Mouse (Mus musculus): ENCODE results near the gene Stip1. TPM values are rescaled to one million over a fixed set of nuclear protein-coding genes. Genes with fewer than 3 reads are reported as not detected.

The Stip1 gene
- polyA plus RNA-seq, 1 experiment from 2014 or later: 428 TPM

GRCm38 (mm10) chr19:6971644-6972043 is 68.1 kb downstream of the Stip1 start:
- Histone ChIP-seq H3K4me1 (replicated peaks; ENCODE audit: control insufficient read depth, insufficient read depth, low read length) (peaks cover 15% of the 10 kb centered on the region), H3K4me2 (ENCODE audit: low read depth, low read length, severe bottlenecking) (no peak overlapping the region), H3K4me3 (ENCODE audit: low read depth, low read length) (no peak overlapping the region), H3K9ac (ENCODE audit: low read length) (no peak overlapping the region), H3K36me3 (ENCODE audit: control insufficient read depth, insufficient read depth, low read length) (no peaks in the 10 kb centered on the region; the same call in 1 of the 2 replicates), H3K9me3 (ENCODE audit: control insufficient read depth, low read length) (no peaks in the 10 kb centered on the region), H3K27me3 (ENCODE audit: control insufficient read depth, insufficient read depth, low read length) (peaks cover 2% of the 10 kb centered on the region; the same call in 1 of the 2 replicates), H3K27ac (ENCODE audit: low read depth, low read length) (no peak overlapping the region; the same call in 1 of the 2 replicates)
- ATAC-seq (replicated peaks; ENCODE audit: low FRiP score) (no peak), DNase-seq (ENCODE audit: low spot score) (no peak)
- WGBS: 44% methylated on average over 6 of the region's 6 CpGs

Other genes with a start within 250 kb of the Stip1 start
- gene Rps6ka4, start 199.3 kb downstream of the Stip1 start, polyA plus RNA-seq (2014; fragmentation: Nextera tagmentation; extraction: Ambion mirVana): 6.0 and 7.2 TPM in 2 replicates
- gene Ccdc88b, start 181.8 kb downstream of the Stip1 start, polyA plus RNA-seq (2014; fragmentation: Nextera tagmentation; extraction: Ambion mirVana): 0.56 and 0.80 TPM in 2 replicates
- 144 and 152 TPM in 2 replicates for gene Trmt112, start 130.3 kb downstream of the Stip1 start, polyA plus RNA-seq (2014; fragmentation: Nextera tagmentation; extraction: Ambion mirVana)
- 105 and 106 TPM in 2 replicates for gene Prdx5, start 129.9 kb downstream of the Stip1 start, polyA plus RNA-seq (2014; fragmentation: Nextera tagmentation; extraction: Ambion mirVana)
- gene Esrra, start 118.2 kb downstream of the Stip1 start, polyA plus RNA-seq (2014; fragmentation: Nextera tagmentation; extraction: Ambion mirVana): 5.4 TPM in 2 replicates
- gene Catsperz, start 114.6 kb downstream of the Stip1 start, polyA plus RNA-seq (2014; fragmentation: Nextera tagmentation; extraction: Ambion mirVana): not detected in 2 replicates
- gene Kcnk4, start 105.5 kb downstream of the Stip1 start, polyA plus RNA-seq (2014; fragmentation: Nextera tagmentation; extraction: Ambion mirVana): not detected in 2 replicates
- 56.6 and 57.0 TPM in 2 replicates for gene Bad, start 98.1 kb downstream of the Stip1 start, polyA plus RNA-seq (2014; fragmentation: Nextera tagmentation; extraction: Ambion mirVana)
- gene Gpr137, start 97.5 kb downstream of the Stip1 start, polyA plus RNA-seq (2014; fragmentation: Nextera tagmentation; extraction: Ambion mirVana): 32.7 and 34.3 TPM in 2 replicates
- gene Ppp1r14b, start 65.0 kb downstream of the Stip1 start, polyA plus RNA-seq (2014; fragmentation: Nextera tagmentation; extraction: Ambion mirVana): 305 and 329 TPM in 2 replicates
- gene Plcb3, start 63.5 kb downstream of the Stip1 start, polyA plus RNA-seq (2014; fragmentation: Nextera tagmentation; extraction: Ambion mirVana): 21.2 and 24.1 TPM in 2 replicates
- 65.4 and 80.7 TPM in 2 replicates for gene Fkbp2, start 59.5 kb downstream of the Stip1 start, polyA plus RNA-seq (2014; fragmentation: Nextera tagmentation; extraction: Ambion mirVana)
- gene Vegfb, start 52.3 kb downstream of the Stip1 start, polyA plus RNA-seq (2014; fragmentation: Nextera tagmentation; extraction: Ambion mirVana): 29.5 and 32.7 TPM in 2 replicates
- gene Dnajc4, start 47.4 kb downstream of the Stip1 start, polyA plus RNA-seq (2014; fragmentation: Nextera tagmentation; extraction: Ambion mirVana): 14.5 and 18.8 TPM in 2 replicates
- 13.5 and 14.6 TPM in 2 replicates for gene Nudt22, start 43.9 kb downstream of the Stip1 start, polyA plus RNA-seq (2014; fragmentation: Nextera tagmentation; extraction: Ambion mirVana)
- gene Trpt1, start 43.8 kb downstream of the Stip1 start, polyA plus RNA-seq (2014; fragmentation: Nextera tagmentation; extraction: Ambion mirVana): 12.8 and 14.9 TPM in 2 replicates
- gene Fermt3, start 20.5 kb downstream of the Stip1 start, polyA plus RNA-seq (2014; fragmentation: Nextera tagmentation; extraction: Ambion mirVana): 8.0 and 8.5 TPM in 2 replicates
- gene Macrod1, start 16.8 kb upstream of the Stip1 start, polyA plus RNA-seq (2014; fragmentation: Nextera tagmentation; extraction: Ambion mirVana): 3.6 and 4.0 TPM in 2 replicates
- gene Flrt1, start 65.8 kb upstream of the Stip1 start, polyA plus RNA-seq (2014; fragmentation: Nextera tagmentation; extraction: Ambion mirVana): 7.7 and 9.0 TPM in 2 replicates
- 238 and 256 TPM in 2 replicates for gene Otub1, start 166.3 kb upstream of the Stip1 start, polyA plus RNA-seq (2014; fragmentation: Nextera tagmentation; extraction: Ambion mirVana)
- gene Cox8a, start 177.6 kb upstream of the Stip1 start, polyA plus RNA-seq (2014; fragmentation: Nextera tagmentation; extraction: Ambion mirVana): 678 and 706 TPM in 2 replicates
- 106 and 107 TPM in 2 replicates for gene Naa40, start 201.2 kb upstream of the Stip1 start, polyA plus RNA-seq (2014; fragmentation: Nextera tagmentation; extraction: Ambion mirVana)
- gene Rcor2, start 227.4 kb upstream of the Stip1 start, polyA plus RNA-seq (2014; fragmentation: Nextera tagmentation; extraction: Ambion mirVana): 62.8 and 72.4 TPM in 2 replicates